ENCODE assay signal across 14 mouse cellular contexts in genomic region chr7:127218670-127219069, GRCm38 (mm10). TPM values are rescaled to one million over a fixed set of nuclear protein-coding genes. Genes with fewer than 3 reads are reported as not detected.
DNase-seq lines count a peak whose midpoint lies in the region; ATAC-seq and TF ChIP-seq lines count a peak whose summit lies in the region.
"Had no signal": no experiment of that assay in that cellular context is flagged by ENCODE, and none has a peak within 500 bp of the region (broad histone marks: within the 10 kb centered on the region; RNA-seq: fewer than 3 reads in every experiment).

No protein-coding gene starts in this region.

- peak; percentile 42 for ATAC-seq in liver, embryonic 11.5 days (replicated peaks; ENCODE audit: low FRiP score)
- ATAC-seq in liver, embryonic 12.5 days: peak; percentile 61
- ATAC-seq: forebrain, embryonic 16.5 days; hindbrain, embryonic 16.5 days had no signal

- peak overlapping the region; percentile 73 for H3K27ac ChIP-seq in liver, embryonic 11.5 days (ENCODE audit: low read depth, low read length)
- peak overlapping the region; percentile 90 for H3K27ac ChIP-seq in liver, embryonic 12.5 days
- H3K27ac ChIP-seq in small intestine, adult 2 months (ENCODE audit: insufficient read depth, low read depth, low read length): peak overlapping the region; percentile 60
- H3K27ac ChIP-seq: gastrocnemius, adult 2 months had no signal

- peak overlapping the region; percentile 49; the same call in 1 of the 2 replicates for H3K9ac ChIP-seq in liver, embryonic 11.5 days (ENCODE audit: low read depth, low read length)
- H3K9ac ChIP-seq in liver, embryonic 12.5 days: peak overlapping the region; percentile 49

- no peaks in the 10 kb centered on the region; the same call in 1 of the 2 replicates for H3K27me3 ChIP-seq in liver, embryonic 11.5 days (replicated peaks; ENCODE audit: control insufficient read depth, insufficient read depth, low read length)
- no peaks in the 10 kb centered on the region for H3K27me3 ChIP-seq in liver, embryonic 12.5 days (replicated peaks)
- H3K27me3 ChIP-seq in small intestine, adult 2 months (ENCODE audit: control insufficient read depth, insufficient read depth, low read length): no peaks in the 10 kb centered on the region

- no peak for TF ChIP-seq CTCF in small intestine, adult 2 months (IDR thresholded peaks at IDR 0.05; ENCODE audit: extremely low read depth, insufficient read length, insufficient replicate concordance, low read depth, low read length)

- WGBS in liver, embryonic 11.5 days: 48% methylated on average over 4 of the region's 4 CpGs
- 26% methylated on average over 4 of the region's 4 CpGs for WGBS in liver, embryonic 12.5 days (ENCODE audit: insufficient replicate concordance)
- 81% methylated on average over 4 of the region's 4 CpGs for WGBS in small intestine, adult 2 months

- no peak for TF ChIP-seq POLR2A in small intestine, adult 2 months (IDR thresholded peaks at IDR 0.05; ENCODE audit: low read depth, low read length)

- H3K36me3 ChIP-seq in liver, embryonic 11.5 days (ENCODE audit: control insufficient read depth, insufficient read depth, low read length): no peaks in the 10 kb centered on the region
- H3K36me3 ChIP-seq in liver, embryonic 12.5 days: no peaks in the 10 kb centered on the region
- no peaks in the 10 kb centered on the region for H3K36me3 ChIP-seq in small intestine, adult 2 months (ENCODE audit: control insufficient read depth, insufficient read depth, low read length)

- no peaks in the 10 kb centered on the region for H3K9me3 ChIP-seq in liver, embryonic 11.5 days (ENCODE audit: control insufficient read depth, low read length)
- no peaks in the 10 kb centered on the region for H3K9me3 ChIP-seq in liver, embryonic 12.5 days (replicated peaks)

- peak overlapping the region; percentile 53; the same call in 1 of the 2 replicates for H3K4me2 ChIP-seq in liver, embryonic 11.5 days
- H3K4me2 ChIP-seq in liver, embryonic 12.5 days: peak overlapping the region; percentile 51

- no peak overlapping the region for H3K4me3 ChIP-seq in liver, embryonic 11.5 days (ENCODE audit: low read depth, low read length)
- 0 out of 2 replicates have a peak overlapping the region, but pooled peaks have one; percentile 23 for H3K4me3 ChIP-seq in liver, embryonic 12.5 days
- peak overlapping the region; percentile 22; the same call in 1 of the 2 replicates for H3K4me3 ChIP-seq in small intestine, adult 2 months (ENCODE audit: low read depth, low read length)

- no peak for DNase-seq in liver, embryonic 11.5 days (ENCODE audit: low spot score)
- no peak for DNase-seq in liver
- DNase-seq in MEL-GATA-1-ER (ENCODE audit: extremely low read depth, low read depth): peak; percentile 78
- no peak for DNase-seq in left cerebral cortex, adult 8-10 months (ENCODE audit: low spot score in 2 of 2)
- DNase-seq in MN1 (ENCODE audit: low spot score): no peak
- DNase-seq: cerebellum, adult 11-12 months; gastrocnemius, adult 2 months; heart, adult 18-20 months; kidney, adult 2 months; retina, postnatal 1 day had no signal

- peaks cover 35% of the 10 kb centered on the region for H3K4me1 ChIP-seq in liver, embryonic 11.5 days (replicated peaks; ENCODE audit: control insufficient read depth, insufficient read depth, low read length)
- H3K4me1 ChIP-seq in liver, embryonic 12.5 days: peaks cover 68% of the 10 kb centered on the region
- H3K4me1 ChIP-seq in small intestine, adult 2 months (ENCODE audit: control insufficient read depth, insufficient read depth, insufficient read length, low read length): peaks cover 2% of the 10 kb centered on the region; the same call in 1 of the 2 replicates

RNA-seq across cellular contexts. Expression of gene Mylpf, which starts 10.0 kb away (rescaled TPM):
- polyA plus RNA-seq in liver, embryonic 11.5 days (2014; fragmentation: Nextera tagmentation; extraction: Ambion mirVana): 31.5 and 33.6 TPM in 2 replicates
- polyA plus RNA-seq in liver, embryonic 12.5 days (2016; fragmentation: Nextera tagmentation; extraction: Ambion mirVana): 37.6 and 41.4 TPM in 2 replicates
- 0.74 and 1.3 TPM in 2 replicates for polyA plus RNA-seq in small intestine, adult 2 months (2012; rRNA removed)
- 10 to 100 TPM in 2 of 4 experiments, 1 to 10 TPM in 2; 1.9 to 21.6 (median 9.2) TPM for total RNA-seq in left cerebral cortex, adult 8-10 months (2022)

RNA-seq across cellular contexts. Expression of gene Tbc1d10b, which starts 10.4 kb away (rescaled TPM):
- polyA plus RNA-seq in liver, embryonic 11.5 days (2014; fragmentation: Nextera tagmentation; extraction: Ambion mirVana): 28.2 and 29.0 TPM in 2 replicates
- 26.7 and 30.9 TPM in 2 replicates for polyA plus RNA-seq in liver, embryonic 12.5 days (2016; fragmentation: Nextera tagmentation; extraction: Ambion mirVana)
- 17.5 and 44.1 TPM in 2 replicates for polyA plus RNA-seq in small intestine, adult 2 months (2012; rRNA removed)
- 100 to 1,000 TPM in 2 of 4 experiments, 10 to 100 TPM in 2; 89.4 to 105 (median 96.9) TPM for total RNA-seq in left cerebral cortex, adult 8-10 months (2022)

RNA-seq across cellular contexts. Expression of gene Zfp553, which starts 14.2 kb away (rescaled TPM):
- polyA plus RNA-seq in liver, embryonic 11.5 days (2014; fragmentation: Nextera tagmentation; extraction: Ambion mirVana): 17.2 TPM in 2 replicates
- polyA plus RNA-seq in liver, embryonic 12.5 days (2016; fragmentation: Nextera tagmentation; extraction: Ambion mirVana): 13.7 and 14.2 TPM in 2 replicates
- 4.9 and 8.1 TPM in 2 replicates for polyA plus RNA-seq in small intestine, adult 2 months (2012; rRNA removed)
- total RNA-seq in left cerebral cortex, adult 8-10 months (2022): 10 to 100 TPM; 18.2 to 21.2 (median 21.0) TPM

RNA-seq across cellular contexts. Expression of gene Sept1, which starts 14.3 kb away (rescaled TPM):
- polyA plus RNA-seq in liver, embryonic 11.5 days (2014; fragmentation: Nextera tagmentation; extraction: Ambion mirVana): 14.9 and 17.5 TPM in 2 replicates
- polyA plus RNA-seq in liver, embryonic 12.5 days (2016; fragmentation: Nextera tagmentation; extraction: Ambion mirVana): 10.6 and 13.6 TPM in 2 replicates
- 14.3 and 34.1 TPM in 2 replicates for polyA plus RNA-seq in small intestine, adult 2 months (2012; rRNA removed)
- total RNA-seq in left cerebral cortex, adult 8-10 months (2022): 1 to 10 TPM; 3.1 to 7.1 (median 5.4) TPM

RNA-seq across cellular contexts. Expression of gene Cd2bp2, which starts 22.8 kb away (rescaled TPM):
- 50.3 and 59.5 TPM in 2 replicates for polyA plus RNA-seq in liver, embryonic 11.5 days (2014; fragmentation: Nextera tagmentation; extraction: Ambion mirVana)
- 35.0 and 36.0 TPM in 2 replicates for polyA plus RNA-seq in liver, embryonic 12.5 days (2016; fragmentation: Nextera tagmentation; extraction: Ambion mirVana)
- 7.6 and 13.9 TPM in 2 replicates for polyA plus RNA-seq in small intestine, adult 2 months (2012; rRNA removed)
- total RNA-seq in left cerebral cortex, adult 8-10 months (2022): 100 to 1,000 TPM in 2 of 4 experiments, 10 to 100 TPM in 2; 89.7 to 111 (median 98.2) TPM

Comparison
In these comparisons a context has a peak if more than half of its experiments do, and no peak if none do; other contexts are left out.
1. RNA of gene Mylpf, which starts 10.0 kb away (polyA plus RNA-seq): 37.6 to 41.4 TPM in liver, embryonic 12.5 days and 31.5 to 33.6 TPM in liver, embryonic 11.5 days; 0.74 to 1.3 TPM in small intestine, adult 2 months; every median in the first group is over 10 times any median in the second.
2. Peak in every context shown above with its lines, with median percentiles within 50 percentile points of each other: H3K27ac ChIP-seq.